Mouse (Mus musculus) left cerebral cortex, postnatal 4 days (tissue): ENCODE data around the gene Tsen54. TPM values are rescaled to one million over a fixed set of nuclear protein-coding genes. Genes with fewer than 3 reads are reported as not detected.

Experiments
- DNase-seq: peaks from one replicate; pipeline ENCODE4 v3.0.0-alpha.2; 2022
- intact Hi-C: fragments of 180-260 bp; cut with DNase I; formaldehyde crosslinking; loops from one replicate; pipeline ENCODE4 v1.15.1; 2025
- total RNA-seq, 2 experiments: library from RNA; stranded (reverse); gene quantifications; 2 replicates each; pipeline ENCODE4 v1.2.3; 2021

The Tsen54 gene
- 10 to 100 TPM; 15.1 to 19.1 TPM for total RNA-seq

GRCm38 (mm10) chr11:115814605-115815450 lies at the start of gene Tsen54:
Gene Tsen54, plus strand, starts transcription at chr11:115814724.
- intact Hi-C loops, result loop anchor here (2.0 to 5.0 kb wide), 3 partner anchors 48 to 163 kb away; partner anchors contain the start of gene Tmem94

GRCm38 (mm10) chr11:115765103-115765606 lies 49.4 kb upstream of the Tsen54 start, which contains the start of gene Tmem94:
Gene Tmem94, plus strand, starts transcription at chr11:115765433.
- DNase-seq, result peak; percentile 97
- intact Hi-C loops, result loop anchor here (5.0 kb wide), 1 partner anchor 47 kb away; the partner anchor contains the start of genes Caskin2 and Tsen54

More at GRCm38 (mm10) chr11:115814605-115815450, at the start of gene Tsen54:
- DNase-seq, result peak; percentile 88

GRCm38 (mm10) chr11:115765607-115766141 lies 48.9 kb upstream of the Tsen54 start:
- intact Hi-C loops, result loop anchor here (5.0 kb wide), 1 partner anchor 47 kb away; the partner anchor contains the start of genes Caskin2 and Tsen54
- peak; percentile 70 for DNase-seq

- intact Hi-C loops, result loop anchor here (5.0 kb wide), 1 partner anchor 46 kb away; the partner anchor contains the start of genes Caskin2 and Tsen54
These were observed 48.1 kb upstream of the Tsen54 start for GRCm38 (mm10) chr11:115766356-115766943.

GRCm38 (mm10) chr11:115766981-115767380 lies 47.5 kb upstream of the Tsen54 start:
- DNase-seq, result no peak
- intact Hi-C loops, result loop anchor here (5.0 kb wide), 1 partner anchor 45 kb away; the partner anchor contains the start of genes Caskin2 and Tsen54

More at GRCm38 (mm10) chr11:115766356-115766943, 48.1 kb upstream of the Tsen54 start:
- no peak for DNase-seq

- intact Hi-C loops, result loop anchor here (5.0 kb wide), 1 partner anchor 43 kb away; the partner anchor contains the start of genes Caskin2 and Tsen54
- no peak for DNase-seq
These were observed 45.6 kb upstream of the Tsen54 start for GRCm38 (mm10) chr11:115768896-115769295.

GRCm38 (mm10) chr11:115774653-115775052 lies 39.9 kb upstream of the Tsen54 start:
- no peak for DNase-seq
- intact Hi-C loops, result no loop called here

GRCm38 (mm10) chr11:115775821-115776665 lies 38.5 kb upstream of the Tsen54 start:
- intact Hi-C loops, result no loop called here
- DNase-seq, result peak; percentile 35

- no peak for DNase-seq
- intact Hi-C loops, result no loop called here
These were observed 37.6 kb upstream of the Tsen54 start for GRCm38 (mm10) chr11:115776954-115777353.

GRCm38 (mm10) chr11:115777487-115778335 lies 36.8 kb upstream of the Tsen54 start:
- no peak for DNase-seq
- intact Hi-C loops, result no loop called here

GRCm38 (mm10) chr11:115779038-115779571 lies 35.4 kb upstream of the Tsen54 start:
- intact Hi-C loops, result no loop called here
- DNase-seq, result peak; percentile 65

- peak; percentile 41 for DNase-seq
- intact Hi-C loops, result no loop called here
These were observed 34.1 kb upstream of the Tsen54 start for GRCm38 (mm10) chr11:115780141-115781070.

- intact Hi-C loops, result no loop called here
- DNase-seq, result no peak
These were observed 28.1 kb upstream of the Tsen54 start for GRCm38 (mm10) chr11:115786473-115786872.

GRCm38 (mm10) chr11:115789787-115790186 lies 24.7 kb upstream of the Tsen54 start:
- intact Hi-C loops, result no loop called here
- DNase-seq, result peak; percentile 75

- intact Hi-C loops, result no loop called here
- DNase-seq, result no peak
These were observed 22.6 kb upstream of the Tsen54 start for GRCm38 (mm10) chr11:115791919-115792318.

- no peak for DNase-seq
These were observed 22.2 kb upstream of the Tsen54 start for GRCm38 (mm10) chr11:115792353-115792752.

GRCm38 (mm10) chr11:115796898-115797297 lies 17.6 kb upstream of the Tsen54 start:
- intact Hi-C loops, result no loop called here
- no peak for DNase-seq

More at GRCm38 (mm10) chr11:115792353-115792752, 22.2 kb upstream of the Tsen54 start:
- intact Hi-C loops, result no loop called here
